Mouse (Mus musculus) spleen, adult 2 months (tissue): ENCODE data around the gene Gtf2ird1.

ENCODE experiments used
- CTCF ChIP-seq: fragments of 200-500 bp; IDR thresholded peaks from 2 replicates; pipeline ENCODE4 v1.5.1; 2011; ENCODE audit warnings: mild to moderate bottlenecking, inconsistent platforms; ENCODE audit not compliant: insufficient read depth, insufficient read length, insufficient replicate concordance; ENCODE audit errors: extremely low read depth
- POLR2A ChIP-seq: fragments of 200-500 bp; IDR thresholded peaks from 2 replicates; pipeline ENCODE4 v1.6.1; 2011; ENCODE audit warnings: low read depth, low read length, inconsistent platforms

DNA sequence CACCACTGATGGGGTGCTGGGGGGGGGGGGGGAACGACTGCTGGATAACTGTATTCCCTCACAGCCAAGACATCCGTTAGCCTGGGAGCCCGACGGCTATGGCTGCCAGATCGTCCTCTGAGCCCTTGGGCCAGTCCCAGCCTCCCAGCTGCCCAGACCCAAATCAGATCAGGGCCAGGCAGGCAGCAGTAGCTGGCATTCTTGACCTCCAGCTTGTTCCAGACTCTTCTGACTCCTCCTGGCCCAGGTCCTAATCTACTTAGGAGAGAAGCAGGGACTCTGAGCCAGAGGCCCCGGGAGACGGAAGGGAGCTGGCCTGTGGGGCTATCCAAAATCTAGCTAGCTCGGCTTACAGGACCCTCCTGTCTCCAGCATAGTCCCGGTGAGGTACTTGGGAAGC lies 35.5 kb downstream of the Gtf2ird1 start:
- TF ChIP-seq CTCF (no peak), POLR2A (no peak)
